Mouse (Mus musculus) bone marrow macrophage, adult 2 months (primary cell): ENCODE results near the gene Ralgapa2.

Experiments used
- CTCF ChIP-seq: IDR thresholded peaks from 2 replicates; pipeline ENCODE4 v1.5.1; 2012; ENCODE audit warnings: low read depth, mild to moderate bottlenecking, low read length, moderate library complexity
- POLR2A ChIP-seq: IDR thresholded peaks from 2 replicates; pipeline ENCODE4 v1.6.1; 2012; ENCODE audit warnings: mild to moderate bottlenecking, low read depth, low read length, borderline replicate concordance

DNA sequence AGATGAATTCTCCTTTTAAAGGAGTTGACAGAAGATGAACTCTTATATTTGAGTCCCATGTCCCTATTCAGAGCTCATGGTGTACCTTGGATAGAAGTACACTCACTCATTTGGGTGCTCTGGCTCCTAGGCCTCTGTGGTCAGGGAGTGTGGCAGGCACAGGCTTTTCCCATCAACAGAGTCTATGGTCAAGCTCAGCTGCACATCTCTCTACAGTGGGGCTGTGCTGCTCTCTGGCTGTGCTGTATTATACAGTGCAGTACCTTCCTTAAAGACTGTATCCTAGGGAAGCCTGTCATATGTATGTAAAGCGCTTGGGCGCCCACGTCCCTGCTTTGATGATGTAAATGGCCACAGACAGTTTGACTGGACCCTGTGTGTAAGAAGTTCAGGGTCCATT, 254.5 kb downstream of the Ralgapa2 start:
- TF ChIP-seq CTCF, result no peak
- TF ChIP-seq POLR2A, result no peak
